Mouse (Mus musculus) liver, embryonic 16.5 days (tissue): ENCODE measurements around the gene Rgs14. TPM values are rescaled to one million over a fixed set of nuclear protein-coding genes. Genes with fewer than 3 reads are reported as not detected.
A peak's percentile ranks its signal among the peaks of the same experiment; 100 is the strongest.

Source experiments
- ATAC-seq: fragments of 200-750 bp; cut with Nextera tagmentation; 2 replicates; pipeline ENCODE4 v1.8.0; 2017; ENCODE audit warnings: low read depth, mild to moderate bottlenecking, moderate number of reproducible peaks, moderate library complexity
- H3K27ac ChIP-seq: fragments of 300-500 bp; sonication (generic); 2 replicates; pipeline ENCODE4 v1.5.1; 2014; ENCODE audit warnings: mild to moderate bottlenecking, low read length
- H3K27me3 ChIP-seq: fragments of 300-500 bp; sonication (generic); 2 replicates; pipeline ENCODE4 v1.6.1; 2014; ENCODE audit warnings: low read depth, low read length, mixed read lengths; ENCODE audit not compliant: control insufficient read depth, insufficient read depth
- H3K36me3 ChIP-seq: fragments of 300-500 bp; sonication (generic); 2 replicates; pipeline ENCODE4 v1.6.1; 2014; ENCODE audit warnings: mild to moderate bottlenecking; ENCODE audit not compliant: control insufficient read depth, insufficient read depth
- H3K4me1 ChIP-seq: fragments of 300-500 bp; sonication (generic); 2 replicates; pipeline ENCODE4 v1.6.1; 2014; ENCODE audit warnings: low read depth, low read length, mixed read lengths; ENCODE audit not compliant: control insufficient read depth
- H3K4me2 ChIP-seq: fragments of 300-500 bp; sonication (generic); 2 replicates; pipeline ENCODE4 v1.6.1; 2014; ENCODE audit warnings: low read depth, low read length, mixed read lengths
- H3K4me3 ChIP-seq: fragments of 300-500 bp; sonication (generic); 2 replicates; pipeline ENCODE4 v1.5.1; 2014; ENCODE audit warnings: low read depth, mild to moderate bottlenecking, low read length
- H3K9ac ChIP-seq: fragments of 300-500 bp; sonication (generic); 2 replicates; pipeline ENCODE4 v1.6.1; 2014; ENCODE audit warnings: low read depth, low read length
- H3K9me3 ChIP-seq: fragments of 300-500 bp; sonication (generic); replicated peaks from 2 replicates; pipeline ENCODE4 v1.6.1; 2016; ENCODE audit warnings: low read length; ENCODE audit not compliant: control insufficient read depth
- WGBS: fragments of 180-500 bp; shearing (Covaris S2); extraction: QIAGEN DNeasy Blood & Tissue Kit; methylation state at CpG from one replicate; pipeline ENCODE4 v1.1.7; 2014; ENCODE audit not compliant: insufficient replicate concordance; 5-methylcytosine and 5-hydroxymethylcytosine counted together
- polyA plus RNA-seq: library from polyadenylated mRNA; unstranded; fragments of >200 nt; fragmentation: Nextera tagmentation; extraction: Ambion mirVana; gene quantifications from 2 replicates; pipeline ENCODE4 v1.2.1, GENCODE M21; 2015

The Rgs14 gene
- 2.8 and 3.2 TPM in 2 replicates for polyA plus RNA-seq

DNA sequence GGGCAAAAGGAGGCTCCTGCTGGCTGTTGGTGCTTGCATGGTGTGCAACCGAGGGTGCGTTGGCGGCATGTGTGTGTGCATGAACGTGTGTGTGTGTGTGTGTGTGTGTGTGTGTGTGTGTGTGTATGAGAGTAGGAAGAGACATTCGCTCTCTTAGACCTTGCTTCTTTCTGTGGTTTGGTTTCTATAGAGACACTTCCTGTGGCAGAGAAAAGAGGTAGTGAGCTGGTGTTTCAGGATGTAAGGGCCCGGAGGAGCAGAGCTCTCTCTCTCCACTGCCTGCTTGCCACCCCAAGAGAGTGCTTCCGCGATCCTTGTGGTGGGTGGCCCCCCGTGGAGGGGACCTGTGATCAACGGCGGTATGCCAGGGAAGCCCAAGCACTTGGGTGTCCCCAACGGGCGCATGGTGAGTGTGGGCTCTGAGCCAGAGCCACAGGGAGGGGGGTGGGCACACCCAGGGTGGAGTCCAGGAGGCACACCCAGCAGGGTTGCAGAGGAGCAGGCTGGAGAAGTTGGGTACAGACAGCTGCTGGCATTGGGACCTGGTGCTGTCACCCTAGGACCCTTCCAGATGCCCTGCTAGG, at the start of gene Rgs14:
Rgs14 (plus strand) TSS at position 202 of the 584 bp plus-strand sequence.
- Histone ChIP-seq H3K9ac (0 out of 2 replicates have a peak within 1 kb of the TSS, but pooled peaks have one; percentile 11), H3K4me3 (peak within 1 kb of the TSS; percentile 39), H3K9me3 (no peaks in the 10 kb centered on the region), H3K4me2 (peak within 1 kb of the TSS; percentile 49), H3K27ac (no peak within 1 kb of the TSS; the same call in 1 of the 2 replicates), H3K27me3 (no peaks in the 10 kb centered on the region), H3K4me1 (peaks cover 31% of the 10 kb centered on the region), H3K36me3 (no peaks in the 10 kb centered on the region)
- WGBS: 17% methylated on average over 13 of the region's 13 CpGs
- ATAC-seq: peak; percentile 90

DNA sequence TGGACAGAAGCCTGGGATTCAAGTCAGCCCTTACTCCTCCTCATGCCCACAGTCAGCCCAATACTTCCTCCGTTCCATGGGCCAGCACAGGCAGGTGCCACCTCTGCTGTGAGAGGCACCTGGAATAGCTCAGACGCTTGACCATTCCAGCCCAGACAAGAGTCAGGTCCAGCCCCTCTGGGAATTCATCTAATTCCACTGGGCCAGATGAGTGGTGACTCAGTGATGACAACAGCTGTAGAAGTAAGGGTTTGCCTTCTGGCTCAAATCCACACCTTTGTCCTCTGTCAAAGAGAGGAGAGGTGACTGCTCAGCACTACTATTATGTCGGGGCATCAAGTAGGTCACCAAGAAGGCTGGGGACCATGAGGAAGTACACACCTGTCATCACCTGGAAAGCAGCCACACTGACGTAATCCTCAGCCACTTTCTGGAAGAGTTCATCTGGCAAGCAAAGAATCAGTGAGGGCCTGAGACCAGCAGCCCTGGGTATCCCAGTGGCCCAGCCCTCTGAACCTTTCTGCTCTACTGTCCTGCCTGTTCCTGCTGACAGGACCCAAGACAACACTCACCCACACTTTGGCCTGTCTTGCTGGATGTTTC, 49.5 kb upstream of the Rgs14 start, which contains the start of gene Prelid1:
Prelid1 (plus strand) TSS at position 570 of the 603 bp plus-strand sequence.
- peak within 1 kb of the TSS; percentile 80 for H3K4me3 ChIP-seq
- peaks cover 15% of the 10 kb centered on the region for H3K36me3 ChIP-seq
- WGBS: 71% methylated on average over 4 of the region's 4 CpGs
- no peak within 1 kb of the TSS; the same call in 1 of the 2 replicates for H3K27ac ChIP-seq
- no peaks in the 10 kb centered on the region for H3K27me3 ChIP-seq
- no peak for ATAC-seq
- H3K9me3 ChIP-seq: no peaks in the 10 kb centered on the region
- H3K4me2 ChIP-seq: peak within 1 kb of the TSS; percentile 97
- H3K4me1 ChIP-seq: peaks cover 26% of the 10 kb centered on the region
- peak within 1 kb of the TSS; percentile 90 for H3K9ac ChIP-seq

- peak; percentile 93 for ATAC-seq
- peak within 1 kb of the TSS; percentile 97 for H3K4me2 ChIP-seq
- WGBS: under 1% methylated on average over 73 of the region's 73 CpGs
- peak within 1 kb of the TSS; percentile 85 for H3K27ac ChIP-seq
- H3K36me3 ChIP-seq: peaks cover 30% of the 10 kb centered on the region
- peaks cover 32% of the 10 kb centered on the region for H3K4me1 ChIP-seq
- no peaks in the 10 kb centered on the region for H3K27me3 ChIP-seq
- H3K9ac ChIP-seq: peak within 1 kb of the TSS; percentile 90
- H3K4me3 ChIP-seq: peak within 1 kb of the TSS; percentile 80
- no peaks in the 10 kb centered on the region for H3K9me3 ChIP-seq
These were observed 48.0 kb upstream of the Rgs14 start, which contains the start of gene Rab24 for GRCm38 (mm10) chr13:55321434-55322129. Gene Rab24 (minus strand): TSS chr13:55321946.

GRCm38 (mm10) chr13:55322130-55322825, 47.3 kb upstream of the Rgs14 start:
- Histone ChIP-seq H3K36me3 (peaks cover 35% of the 10 kb centered on the region), H3K9ac (peak overlapping the region; percentile 90), H3K4me3 (peak overlapping the region; percentile 80), H3K27ac (peak overlapping the region; percentile 85), H3K27me3 (no peaks in the 10 kb centered on the region), H3K9me3 (no peaks in the 10 kb centered on the region), H3K4me2 (peak overlapping the region; percentile 97), H3K4me1 (peaks cover 39% of the 10 kb centered on the region)
- ATAC-seq: peak; percentile 33
- WGBS: under 1% methylated on average over 31 of the region's 31 CpGs

GRCm38 (mm10) chr13:55325596-55325995, 43.9 kb upstream of the Rgs14 start:
- Histone ChIP-seq H3K36me3 (peaks cover 36% of the 10 kb centered on the region), H3K9ac (no peak overlapping the region), H3K27me3 (no peaks in the 10 kb centered on the region), H3K4me3 (no peak overlapping the region), H3K4me1 (peaks cover 55% of the 10 kb centered on the region), H3K9me3 (no peaks in the 10 kb centered on the region), H3K27ac (no peak overlapping the region), H3K4me2 (no peak overlapping the region)
- no peak for ATAC-seq
- 80% methylated on average over 10 of the region's 11 CpGs for WGBS

DNA sequence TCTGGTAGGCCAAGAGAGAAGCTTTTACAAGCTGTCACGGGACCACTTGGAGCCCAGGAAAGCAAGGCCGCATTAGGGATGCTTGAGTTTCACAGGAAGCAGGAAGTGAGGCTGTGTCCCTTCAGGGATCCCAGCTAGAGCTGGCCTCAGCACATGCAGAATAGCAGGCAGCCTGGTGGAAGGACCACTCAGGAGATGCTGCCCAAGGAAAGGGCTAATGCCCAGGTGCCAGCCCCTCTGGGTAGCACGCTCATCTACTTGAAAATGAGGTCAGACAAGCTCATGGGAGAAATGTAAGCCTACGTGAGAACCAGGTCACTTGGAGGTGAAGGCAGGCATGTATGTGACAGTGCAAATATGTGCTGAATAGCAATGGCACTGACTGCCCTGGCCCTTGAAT, 42.4 kb upstream of the Rgs14 start:
- no peaks in the 10 kb centered on the region for H3K27me3 ChIP-seq
- no peak overlapping the region for H3K9ac ChIP-seq
- no peak overlapping the region for H3K27ac ChIP-seq
- peaks cover 54% of the 10 kb centered on the region for H3K4me1 ChIP-seq
- 57% methylated on average over 4 of the region's 4 CpGs for WGBS
- no peak for ATAC-seq
- peak overlapping the region; percentile 72 for H3K4me3 ChIP-seq
- no peaks in the 10 kb centered on the region for H3K9me3 ChIP-seq
- H3K36me3 ChIP-seq: peaks cover 36% of the 10 kb centered on the region
- peak overlapping the region; percentile 88 for H3K4me2 ChIP-seq

DNA sequence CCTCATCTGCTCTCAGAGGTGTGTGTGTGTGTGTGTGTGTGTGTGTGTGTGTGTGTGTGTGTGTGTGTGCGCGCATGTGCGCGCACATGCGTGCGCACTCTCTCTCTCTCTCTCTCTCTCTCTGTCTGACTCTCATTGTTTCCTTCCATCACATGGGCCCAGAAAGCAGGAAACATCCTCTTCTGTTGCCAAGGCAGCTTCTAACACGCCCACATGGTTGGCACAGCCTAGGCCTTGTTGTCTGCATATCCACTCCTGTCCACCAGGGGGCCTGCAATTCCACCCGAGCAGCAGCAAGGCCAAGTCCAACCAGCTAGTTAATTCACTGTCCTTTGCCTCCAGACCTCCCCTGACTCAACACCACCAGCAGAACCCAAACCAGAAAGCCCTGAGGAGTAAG, 41.9 kb upstream of the Rgs14 start:
- ATAC-seq: 0 out of 2 replicates have a peak, but pooled peaks have one; percentile 5
- H3K36me3 ChIP-seq: peaks cover 36% of the 10 kb centered on the region
- H3K4me1 ChIP-seq: peaks cover 54% of the 10 kb centered on the region
- 39% methylated on average over 8 of the region's 8 CpGs for WGBS
- peak overlapping the region; percentile 88 for H3K4me2 ChIP-seq
- H3K27me3 ChIP-seq: no peaks in the 10 kb centered on the region
- H3K9ac ChIP-seq: peak overlapping the region; percentile 90
- H3K4me3 ChIP-seq: peak overlapping the region; percentile 72
- no peaks in the 10 kb centered on the region for H3K9me3 ChIP-seq
- H3K27ac ChIP-seq: 0 out of 2 replicates have a peak overlapping the region, but pooled peaks have one; percentile 49

GRCm38 (mm10) chr13:55328171-55328570, 41.4 kb upstream of the Rgs14 start:
- no peak for ATAC-seq
- Histone ChIP-seq H3K4me2 (peak overlapping the region; percentile 88), H3K9me3 (no peaks in the 10 kb centered on the region), H3K36me3 (peaks cover 36% of the 10 kb centered on the region), H3K9ac (peak overlapping the region; percentile 90), H3K27me3 (no peaks in the 10 kb centered on the region), H3K27ac (0 out of 2 replicates have a peak overlapping the region, but pooled peaks have one; percentile 49), H3K4me3 (peak overlapping the region; percentile 72), H3K4me1 (peaks cover 50% of the 10 kb centered on the region)
- 71% methylated on average over 6 of the region's 6 CpGs for WGBS
